Mouse (Mus musculus): ENCODE results near the gene Gng13. TPM values are rescaled to one million over a fixed set of nuclear protein-coding genes. Genes with fewer than 3 reads are reported as not detected.

The Gng13 gene
- under 1 TPM; 0.98 to 1.00 TPM for total RNA-seq (2021)

DNA sequence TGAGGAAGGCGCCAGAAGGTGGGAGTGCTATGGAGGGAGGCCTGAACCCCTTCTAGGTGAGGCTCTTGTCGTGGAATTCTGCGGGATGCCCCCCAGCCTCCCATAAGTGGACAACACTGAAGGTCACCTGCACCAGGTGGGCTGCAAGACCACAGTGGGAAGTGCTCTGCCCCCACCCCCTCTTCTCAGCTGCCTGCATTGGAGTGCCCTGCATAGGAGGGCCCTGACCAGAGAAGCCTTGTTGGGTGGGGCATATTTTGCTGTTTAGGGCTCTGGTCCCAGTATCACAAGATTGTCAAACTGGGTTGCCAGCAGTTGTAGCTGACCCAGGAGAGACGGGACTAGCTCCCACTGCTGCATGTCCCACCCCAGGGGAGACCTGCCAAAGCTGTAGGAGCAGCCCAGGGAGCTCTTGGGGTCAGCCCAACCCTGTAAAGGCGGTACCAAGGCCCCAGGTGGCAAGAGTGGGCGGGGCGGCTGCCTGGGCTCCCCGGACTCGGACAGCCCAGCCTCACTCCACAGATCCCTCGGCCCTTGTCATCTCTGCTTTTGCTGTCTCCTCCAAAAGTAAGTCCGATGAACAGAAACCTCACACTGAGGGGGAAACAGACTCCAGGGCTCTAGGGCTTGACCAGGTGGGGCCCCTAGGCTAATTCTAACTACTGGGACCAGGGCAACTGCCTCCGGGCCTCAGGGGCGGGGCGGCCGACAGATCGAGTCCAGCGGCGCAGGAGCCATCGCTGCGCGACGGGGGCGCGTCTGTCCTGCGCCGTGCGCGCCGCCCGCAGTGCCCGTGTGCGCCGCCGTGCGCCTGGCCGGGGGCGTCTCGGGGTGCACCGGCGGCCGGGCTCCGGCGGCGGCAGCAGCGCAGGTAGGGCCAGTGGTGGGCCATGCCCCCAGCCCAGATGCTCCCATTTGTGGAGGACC lies at the start of gene Gng13:
Gene Gng13, plus strand, starts transcription at position 461 of the 927 bp plus-strand sequence.
- DNase-seq = no peak
- intact Hi-C loops (cut with DNase I) = no loop called here

DNA sequence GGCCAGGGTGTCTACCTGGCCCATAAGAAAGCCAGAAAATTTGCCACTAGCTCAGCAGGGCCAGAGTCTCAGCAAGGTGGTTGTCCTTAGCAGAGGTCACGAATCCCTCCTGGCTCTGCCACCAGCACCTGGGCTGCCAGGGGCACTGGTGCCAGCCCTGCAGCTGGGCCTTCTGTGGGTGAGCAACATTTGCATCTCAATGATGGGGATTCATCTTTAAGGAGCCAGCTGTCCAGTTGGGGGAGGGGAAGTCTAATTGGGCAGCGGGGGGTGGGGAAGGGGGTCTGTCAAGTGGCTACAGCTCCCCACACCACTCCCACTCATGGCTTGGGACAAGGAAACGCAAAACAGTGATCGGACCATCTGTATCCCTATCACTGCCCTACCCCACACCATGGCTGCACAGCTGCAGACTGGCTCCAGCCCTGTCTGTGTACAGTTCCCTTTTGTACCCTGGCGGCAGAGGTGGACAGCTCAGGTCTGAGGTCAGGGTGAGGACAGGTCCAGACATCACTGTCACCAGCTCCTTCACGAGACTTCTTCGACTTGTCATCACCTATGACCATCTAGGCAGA lies 48.4 kb upstream of the Gng13 start:
- intact Hi-C loops (cut with DNase I) = no loop called here
- no peak for DNase-seq

DNA sequence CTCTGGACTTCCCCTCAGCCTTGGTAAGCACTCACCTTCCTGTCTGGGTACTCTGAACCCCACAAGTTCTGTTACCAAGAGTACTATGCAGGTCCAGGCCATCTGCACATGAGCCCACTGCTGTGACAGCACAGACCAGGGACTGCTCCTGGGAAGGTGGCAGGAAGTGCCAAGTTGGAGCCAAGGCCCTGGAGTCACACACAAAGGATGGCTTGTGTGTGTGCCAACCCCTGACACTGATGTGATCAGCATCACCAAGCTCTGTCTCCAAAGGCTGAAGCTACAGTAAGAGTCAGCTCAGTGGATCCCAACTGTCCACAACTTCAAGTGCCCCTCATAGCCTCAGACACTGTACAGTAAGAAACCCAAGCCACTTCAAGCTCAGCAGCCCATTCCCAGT lies 44.0 kb upstream of the Gng13 start:
- DNase-seq = no peak
- intact Hi-C loops (cut with DNase I) = no loop called here

DNA sequence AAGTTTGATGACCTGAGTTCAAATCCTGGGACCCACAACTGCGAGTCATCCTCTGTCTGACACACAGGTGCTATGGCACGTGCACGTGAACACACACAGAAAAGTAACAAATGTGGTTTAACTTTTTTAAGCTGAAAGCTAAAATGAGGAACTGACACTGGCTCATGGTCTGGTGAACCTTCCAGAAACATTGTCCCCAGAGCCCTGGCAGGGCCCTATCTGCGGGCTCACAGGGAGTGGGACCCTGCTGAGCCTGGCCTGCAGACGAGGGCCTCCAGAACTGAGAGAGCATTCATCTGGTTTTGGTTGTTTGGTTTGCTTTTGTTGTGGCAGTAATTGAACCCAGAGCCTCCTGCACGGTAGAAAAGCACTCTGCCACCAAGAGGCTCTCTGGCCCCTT lies 39.0 kb upstream of the Gng13 start:
- DNase-seq = no peak

DNA sequence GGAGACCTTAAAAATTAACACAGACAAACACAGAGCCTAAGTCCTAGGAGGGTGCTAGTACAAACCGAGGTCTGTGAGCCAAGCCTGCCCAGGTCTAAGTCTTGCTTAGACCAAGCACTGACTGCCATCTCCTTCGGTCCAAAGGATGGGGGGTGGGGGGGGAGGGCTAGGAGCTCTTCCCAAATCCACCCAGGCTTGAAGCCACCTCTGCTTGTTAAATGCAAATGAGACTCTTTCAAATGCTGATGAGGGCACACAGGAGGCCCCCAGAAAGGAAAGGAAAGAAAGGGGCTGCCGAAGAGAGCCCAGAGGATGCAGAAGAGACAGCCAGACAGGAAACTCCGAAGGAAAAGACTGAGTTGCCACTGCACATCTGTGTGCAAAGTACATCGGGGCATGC lies 37.2 kb upstream of the Gng13 start:
- no peak for DNase-seq
- intact Hi-C loops (cut with DNase I) = no loop called here

More for the DNA sequence above, 39.0 kb upstream of the Gng13 start:
- intact Hi-C loops (cut with DNase I) = no loop called here

DNA sequence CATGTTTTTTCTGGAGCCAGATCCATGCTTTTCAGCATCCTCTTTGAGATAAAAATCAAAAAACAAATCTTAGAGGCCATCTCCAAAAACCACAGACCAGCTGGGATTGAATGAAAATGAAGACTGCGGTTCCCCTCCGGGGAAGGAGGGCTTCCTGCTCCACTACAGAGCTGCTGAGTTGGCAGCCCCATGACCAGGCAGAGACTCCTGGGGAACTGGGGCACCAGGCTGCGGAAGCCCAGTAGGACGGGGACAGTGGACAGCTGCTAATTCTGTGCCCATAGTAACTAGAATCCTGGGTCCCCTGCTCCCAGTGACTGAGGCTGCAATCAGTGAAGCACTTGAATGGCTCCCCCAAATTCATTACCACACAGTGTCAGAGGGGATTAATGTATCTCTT lies 35.3 kb upstream of the Gng13 start:
- no peak for DNase-seq
- intact Hi-C loops (cut with DNase I) = no loop called here

DNA sequence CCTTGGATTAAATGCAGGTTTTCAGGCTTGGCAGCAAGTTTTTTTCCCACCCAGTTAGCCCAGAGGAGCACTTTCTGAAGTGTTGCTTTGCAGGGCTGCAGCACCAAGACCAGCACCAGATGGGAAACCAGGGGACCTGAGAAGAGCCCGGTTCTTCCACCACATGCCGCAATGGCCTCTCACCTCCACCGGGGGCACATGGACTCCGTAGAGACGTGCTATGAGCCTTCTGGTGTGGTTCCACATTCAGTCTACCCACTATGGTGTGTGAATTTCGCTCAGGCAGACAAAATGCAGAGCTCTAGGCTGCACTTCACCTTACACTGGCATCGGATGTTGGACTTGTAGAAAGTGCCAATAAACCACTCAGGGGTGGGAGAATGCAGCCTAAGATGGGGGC lies 30.6 kb upstream of the Gng13 start:
- no peak for DNase-seq
- intact Hi-C loops (cut with DNase I) = no loop called here

DNA sequence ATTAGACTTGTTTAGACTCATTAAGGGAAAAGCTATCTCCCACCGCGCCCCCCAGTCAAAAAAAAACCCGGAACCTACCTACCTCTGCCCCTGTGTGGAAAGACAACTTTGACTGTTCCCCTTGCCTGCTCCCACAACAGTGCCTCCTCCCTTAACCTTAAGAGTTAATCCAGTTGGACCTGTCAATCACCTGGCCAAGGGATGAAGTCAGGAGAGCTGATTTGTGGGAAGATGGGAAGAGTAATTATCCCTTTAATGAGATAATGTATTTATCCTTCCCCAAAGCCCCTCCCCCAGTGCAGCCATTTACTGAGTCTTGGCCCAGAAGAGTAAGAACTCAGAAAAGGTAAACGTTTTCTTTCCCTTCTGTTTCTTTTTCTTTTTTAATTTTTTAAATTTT lies 28.0 kb upstream of the Gng13 start:
- intact Hi-C loops (cut with DNase I) = no loop called here
- DNase-seq = no peak

DNA sequence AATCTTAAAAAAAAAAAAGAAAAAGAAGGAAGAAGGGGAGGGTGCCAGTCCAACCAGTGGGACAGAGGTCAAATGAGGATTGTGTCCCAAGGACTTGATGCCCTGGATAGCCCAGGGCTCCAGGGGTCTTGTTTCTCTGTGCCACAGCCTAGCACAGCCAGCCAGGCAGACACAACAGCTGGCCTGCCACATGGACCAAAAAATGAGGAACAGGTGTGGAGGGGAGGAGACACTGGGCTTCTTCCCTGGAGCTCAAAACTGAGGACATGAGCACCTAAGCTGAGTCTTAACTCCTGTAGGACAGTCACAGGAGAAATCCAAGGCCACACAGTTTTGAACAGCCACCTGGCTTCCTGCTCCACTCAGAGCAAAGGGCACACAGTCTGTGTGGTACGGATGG lies 20.7 kb upstream of the Gng13 start:
- intact Hi-C loops (cut with DNase I) = loop anchor here (10.0 kb wide), 2 partner anchors 191 to 361 kb away; no protein-coding TSS in a partner anchor
- DNase-seq = no peak

DNA sequence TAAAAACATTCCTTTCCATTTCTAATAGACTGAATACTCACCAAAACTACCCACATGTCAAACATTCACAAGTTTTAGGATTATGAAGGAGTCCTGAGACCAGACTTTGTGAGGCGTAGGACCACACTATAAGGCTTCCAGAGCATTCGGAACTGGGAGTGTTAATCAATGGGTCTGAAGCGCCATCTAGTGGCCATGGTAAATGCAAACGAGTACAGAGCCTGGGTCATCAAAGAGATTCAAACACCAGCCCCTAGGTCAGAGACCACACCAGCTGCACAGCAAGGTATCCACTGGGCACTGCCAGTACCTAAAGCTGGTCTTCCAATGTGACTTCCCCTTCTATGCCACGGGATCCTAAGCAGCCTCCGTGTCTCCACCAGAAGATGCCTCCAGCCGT lies 18.5 kb upstream of the Gng13 start:
- DNase-seq = peak; percentile 75 to 78
- intact Hi-C loops (cut with DNase I) = loop anchor here (1.0 to 10.0 kb wide), 5 partner anchors 130 to 364 kb away; no protein-coding TSS in a partner anchor

DNA sequence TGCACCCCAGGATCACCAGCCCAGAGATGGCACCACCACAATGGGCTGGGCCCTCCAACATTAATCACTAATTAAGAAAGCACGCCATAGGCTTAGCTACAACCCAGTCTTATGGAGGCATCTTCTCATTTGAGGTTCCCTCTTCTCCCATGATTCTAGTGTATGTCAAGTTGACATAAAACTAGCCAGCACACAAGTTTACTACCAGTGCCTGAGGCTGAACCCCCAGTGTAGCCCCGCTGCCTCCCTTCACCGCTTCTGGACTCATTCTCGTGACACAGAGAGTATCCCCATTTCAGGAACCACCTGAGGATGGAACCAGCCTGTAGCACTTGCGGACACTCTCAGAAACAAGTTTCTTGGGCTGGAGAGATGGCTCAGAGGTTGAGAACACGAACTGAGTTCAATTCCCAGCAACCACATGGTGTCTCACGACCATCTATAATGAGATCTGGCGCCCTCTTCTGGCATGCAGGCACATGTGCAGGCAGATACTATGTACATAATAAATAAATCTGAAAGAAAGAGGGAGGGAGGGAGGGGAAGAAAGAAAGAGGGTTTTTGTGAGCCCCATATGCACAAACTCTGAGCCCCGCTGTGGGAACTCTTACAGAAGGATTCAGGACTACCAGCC lies 16.0 kb upstream of the Gng13 start:
- intact Hi-C loops (cut with DNase I) = no loop called here
- no peak for DNase-seq

DNA sequence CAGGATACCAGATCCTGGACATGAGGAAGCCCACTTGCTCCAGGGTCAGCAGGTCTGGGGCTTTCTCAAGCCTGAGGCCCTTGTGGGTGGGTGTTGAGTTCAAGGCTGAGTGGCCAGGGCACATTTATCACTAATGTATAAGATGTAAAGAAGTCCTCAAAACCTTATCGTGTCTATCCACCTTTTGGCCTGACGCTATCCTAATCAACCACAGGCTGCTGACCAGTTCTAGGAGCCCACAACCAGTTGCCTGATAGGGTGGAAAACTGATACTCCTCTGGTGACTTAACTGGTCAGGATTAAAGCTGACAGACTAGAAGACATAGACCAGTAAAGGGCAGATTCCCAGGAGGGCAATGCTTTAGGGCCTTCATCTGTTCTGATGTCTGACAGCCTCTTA lies 7.0 kb upstream of the Gng13 start:
- no peak for DNase-seq
- intact Hi-C loops (cut with DNase I) = no loop called here

DNA sequence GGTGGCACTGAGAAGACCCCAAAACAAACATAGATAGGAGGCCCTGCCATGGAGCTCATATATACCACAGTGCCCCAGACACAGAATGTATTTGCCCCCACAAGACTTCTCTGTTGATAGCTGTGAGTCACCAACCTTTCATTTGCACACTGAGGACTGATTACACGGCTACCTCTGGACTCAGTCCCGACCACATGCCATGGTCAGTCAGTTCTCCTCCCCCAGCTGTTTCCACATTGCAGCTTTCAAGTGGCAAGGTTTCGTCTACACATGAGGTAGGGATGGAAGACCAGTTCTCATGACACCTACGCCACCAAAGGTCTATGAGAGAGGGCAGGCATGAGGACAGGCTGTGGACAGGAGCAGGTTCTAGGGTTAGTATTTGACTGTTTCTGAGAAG lies 5.8 kb upstream of the Gng13 start:
- no peak for DNase-seq
- intact Hi-C loops (cut with DNase I) = no loop called here

DNA sequence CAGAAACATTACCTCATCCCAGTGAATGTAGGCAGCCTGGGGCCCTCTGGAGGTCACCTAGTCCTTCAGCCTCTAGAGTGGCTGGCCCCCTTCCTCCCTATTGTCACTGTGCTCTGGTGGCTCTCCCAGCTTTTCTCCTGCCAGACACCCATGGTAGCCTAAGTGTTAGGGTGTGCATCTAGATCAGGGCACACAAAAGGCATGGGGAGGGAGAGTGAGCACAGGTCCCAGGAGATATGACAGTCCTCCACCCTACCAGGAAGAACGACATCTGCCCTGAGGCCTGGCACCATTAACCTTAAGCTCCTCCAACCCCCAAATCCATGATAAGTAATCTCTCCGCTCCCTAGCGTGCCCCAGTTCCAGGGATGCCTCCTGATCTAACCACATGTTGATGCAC lies 1.3 kb upstream of the Gng13 start:
- no peak for DNase-seq
- intact Hi-C loops (cut with DNase I) = no loop called here

DNA sequence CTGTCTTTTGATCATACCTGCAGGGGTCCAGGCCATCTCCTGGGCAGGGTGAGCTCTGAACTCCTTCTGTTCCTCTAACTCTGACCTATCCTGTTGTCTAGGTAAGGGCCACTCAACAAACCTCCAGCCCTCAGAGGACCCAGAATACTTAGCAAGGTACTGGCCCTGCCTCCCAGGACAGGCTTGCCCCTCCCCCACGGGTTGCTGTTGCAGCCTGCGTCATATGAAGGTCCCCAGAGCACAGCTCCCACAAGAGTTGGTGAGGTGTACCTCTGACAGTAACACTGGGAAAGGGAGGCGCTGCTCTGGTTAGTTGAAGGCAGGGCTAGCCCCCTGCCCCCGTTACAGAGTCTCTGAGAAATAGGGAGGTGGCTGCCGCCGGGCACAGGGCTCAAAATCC lies 841 bp upstream of the Gng13 start:
- no peak for DNase-seq

DNA sequence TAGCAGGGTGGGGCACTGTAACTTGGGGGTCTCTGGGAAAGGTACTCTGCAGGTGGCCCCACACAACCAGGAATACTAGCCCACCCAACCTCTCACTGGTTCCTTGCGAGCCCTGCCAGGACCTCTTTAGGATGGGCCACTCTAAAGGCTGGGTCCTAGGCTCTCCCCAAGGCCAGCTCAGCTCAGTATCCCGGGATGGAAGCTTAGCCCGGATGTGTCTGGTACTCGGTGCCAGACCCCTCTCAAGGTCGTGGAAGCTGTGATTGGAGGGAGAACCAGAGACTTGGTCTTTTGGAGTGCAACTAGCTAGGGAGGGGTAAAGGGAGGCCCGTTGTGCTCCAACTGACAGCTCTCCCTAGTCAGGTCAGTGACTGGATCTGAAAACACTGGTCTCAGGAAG lies 720 bp downstream of the Gng13 start:
- intact Hi-C loops (cut with DNase I) = no loop called here
- DNase-seq = no peak

More for the DNA sequence above, 841 bp upstream of the Gng13 start:
- intact Hi-C loops (cut with DNase I) = no loop called here

DNA sequence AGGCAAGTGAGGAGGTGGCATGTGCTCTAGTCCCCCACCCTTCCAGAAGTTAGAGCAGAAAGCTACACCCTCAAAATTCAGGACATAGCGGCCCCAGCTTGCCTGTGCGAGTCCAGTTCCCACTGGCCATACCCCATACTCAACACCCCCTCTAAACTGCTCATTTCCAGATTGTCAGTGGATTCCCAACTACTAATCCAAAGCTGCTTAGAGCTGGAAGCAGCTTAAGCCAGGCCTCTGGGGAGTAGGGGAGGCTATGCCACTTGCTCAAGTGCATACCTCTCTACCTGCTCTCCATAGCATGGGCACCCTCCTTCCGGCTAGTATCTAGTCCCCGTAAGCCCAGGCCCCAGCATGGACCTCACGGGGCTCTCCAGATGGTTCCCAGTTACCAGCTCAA lies 4.5 kb downstream of the Gng13 start:
- no peak for DNase-seq
- intact Hi-C loops (cut with DNase I) = no loop called here

DNA sequence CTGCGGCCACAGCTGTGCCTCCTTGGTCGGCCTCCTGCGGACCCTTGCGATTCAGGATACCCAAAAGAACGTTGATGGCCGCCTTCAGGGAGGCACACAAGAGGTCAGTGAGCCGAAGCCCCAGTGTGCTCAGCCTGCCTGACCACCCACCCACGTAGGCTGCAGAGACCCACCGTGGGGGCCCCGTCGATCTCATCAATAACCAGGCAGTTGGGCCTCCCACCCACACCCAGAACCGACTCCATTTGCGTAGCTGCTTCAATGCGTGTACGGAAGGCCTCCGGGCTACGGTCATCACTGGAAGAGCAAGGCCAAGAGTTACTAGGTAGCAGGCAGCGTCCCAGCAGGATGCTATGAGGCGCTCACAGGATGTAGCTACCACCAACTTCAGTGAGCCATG lies 6.5 kb downstream of the Gng13 start:
- intact Hi-C loops (cut with DNase I) = no loop called here
- no peak for DNase-seq

DNA sequence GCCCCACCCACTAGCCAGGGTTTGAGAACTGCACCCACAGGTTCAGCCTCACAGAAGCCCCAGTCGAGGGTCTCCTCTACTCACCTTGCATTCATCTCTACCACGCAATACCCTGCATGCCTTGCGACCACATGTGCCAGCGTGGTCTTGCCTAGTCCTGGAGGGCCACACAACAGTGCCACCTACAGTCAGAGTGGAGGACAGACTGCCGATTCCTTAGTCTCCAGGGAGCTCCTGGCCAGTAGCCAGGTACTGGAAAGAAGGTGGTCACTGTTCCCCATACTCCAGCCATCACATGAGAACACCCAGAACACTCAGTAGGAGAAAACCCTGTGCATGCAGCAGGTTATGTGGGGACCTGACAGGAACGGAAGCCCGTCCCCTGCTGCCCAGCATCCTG lies 6.9 kb downstream of the Gng13 start:
- no peak for DNase-seq
- intact Hi-C loops (cut with DNase I) = no loop called here

DNA sequence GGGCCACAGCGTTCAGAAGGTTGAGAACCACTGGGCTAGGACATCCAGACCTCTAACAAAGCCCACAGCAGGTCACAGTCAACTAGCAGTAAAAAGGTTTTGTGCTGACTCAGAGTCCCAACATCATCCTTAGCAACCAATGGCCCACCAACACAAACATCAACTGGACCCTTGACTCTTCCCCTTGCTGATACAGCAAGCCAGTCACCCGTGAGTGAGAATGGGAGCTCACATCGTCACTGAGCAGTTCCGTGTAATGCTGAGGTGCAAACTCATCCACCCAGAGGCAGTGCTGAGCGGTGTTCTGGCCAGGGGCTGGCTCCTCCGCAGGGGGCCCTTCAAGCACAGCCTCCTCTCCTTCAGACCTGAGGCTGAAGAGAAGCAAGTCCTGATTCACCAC lies 8.3 kb downstream of the Gng13 start:
- no peak for DNase-seq
- intact Hi-C loops (cut with DNase I) = no loop called here

DNA sequence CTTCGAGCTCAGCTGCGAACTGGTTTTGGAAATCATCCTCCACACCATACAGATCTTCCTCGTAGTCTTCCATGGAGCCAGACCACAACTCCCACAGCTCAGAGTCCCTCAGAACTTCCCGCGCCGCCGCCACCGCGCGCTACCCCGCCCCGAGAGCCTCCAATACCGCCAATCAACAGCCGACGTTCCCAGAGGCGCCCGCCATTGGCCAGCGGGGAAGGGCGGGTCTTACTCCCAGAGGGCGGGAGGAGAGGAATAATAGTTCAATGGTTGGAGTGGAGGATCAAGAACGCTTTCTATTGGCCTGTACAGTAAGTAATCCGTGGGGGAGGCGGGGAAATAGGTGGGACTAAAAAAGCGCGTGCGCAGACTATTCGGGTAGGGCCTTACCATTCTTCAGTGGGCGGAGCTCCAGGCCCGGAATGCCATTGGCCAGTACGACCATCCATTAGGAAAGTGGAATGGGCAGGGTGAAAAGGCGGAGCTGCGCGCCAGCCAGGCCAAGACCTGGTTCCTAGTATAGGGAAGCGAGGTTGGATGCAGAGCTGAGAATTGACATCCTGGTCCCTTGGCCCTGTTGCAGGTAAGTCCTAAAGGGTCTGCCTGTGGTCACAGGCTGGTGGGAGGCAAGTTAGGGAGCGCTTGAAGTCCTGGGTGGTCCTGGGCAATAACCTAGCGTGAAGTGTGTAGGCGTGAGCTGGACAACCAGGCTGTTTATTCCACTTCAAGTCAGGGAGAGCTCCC lies 10.5 kb downstream of the Gng13 start, which contains the start of the genes Chtf18 and Rpusd1:
Gene Chtf18, minus strand, starts transcription at position 155 of the 744 bp plus-strand sequence.
Gene Rpusd1, plus strand, starts transcription at position 406 of the 744 bp plus-strand sequence.
- intact Hi-C loops (cut with DNase I) = no loop called here
- peak; percentile 97 to 98 for DNase-seq

All from heart, postnatal 36 days (tissue).